Comparison of ENCODE assay signal across 25 mouse cellular contexts in genomic region chr1:171635696-171636095, GRCm38 (mm10). TPM values are rescaled to one million over a fixed set of nuclear protein-coding genes. Genes with fewer than 3 reads are reported as not detected.
DNase-seq lines count a peak whose midpoint lies in the region; ATAC-seq lines count a peak whose summit lies in the region.
"Had no signal": no experiment of that assay in that cellular context is flagged by ENCODE, and none has a peak within 500 bp of the region (broad histone marks: within the 10 kb centered on the region; RNA-seq: fewer than 3 reads in every experiment).

No protein-coding gene starts in this region.

- no peaks in the 10 kb centered on the region for H3K27me3 ChIP-seq in heart, embryonic 12.5 days (replicated peaks)
- H3K27me3 ChIP-seq in kidney, embryonic 14.5 days (ENCODE audit: control insufficient read depth, insufficient read depth, low read length) = no peaks in the 10 kb centered on the region
- H3K27me3 ChIP-seq in kidney, embryonic 16.5 days (ENCODE audit: insufficient read depth, low read length) = no peaks in the 10 kb centered on the region
- H3K27me3 ChIP-seq: CH12.LX; embryonic facial prominence, embryonic 12.5 days; forebrain, embryonic 13.5 days; forebrain, embryonic 15.5 days; Patski had no signal

- 31% methylated on average over 6 of the region's 6 CpGs for WGBS in heart, embryonic 12.5 days
- 40% methylated on average over 6 of the region's 6 CpGs for WGBS in kidney, embryonic 14.5 days
- WGBS in kidney, embryonic 16.5 days = 34% methylated on average over 6 of the region's 6 CpGs

- no peak overlapping the region for H3K4me2 ChIP-seq in heart, embryonic 12.5 days
- H3K4me2 ChIP-seq in kidney, embryonic 14.5 days (replicated peaks; ENCODE audit: low read depth, low read length) = no peak overlapping the region
- H3K4me2 ChIP-seq in kidney, embryonic 16.5 days (replicated peaks; ENCODE audit: low read depth, low read length) = no peak overlapping the region
- H3K4me2 ChIP-seq: embryonic facial prominence, embryonic 12.5 days; forebrain, embryonic 13.5 days; forebrain, embryonic 15.5 days had no signal

- no peaks in the 10 kb centered on the region for H3K36me3 ChIP-seq in heart, embryonic 12.5 days
- no peaks in the 10 kb centered on the region for H3K36me3 ChIP-seq in kidney, embryonic 14.5 days (ENCODE audit: control insufficient read depth, insufficient read depth, low read length)
- no peaks in the 10 kb centered on the region for H3K36me3 ChIP-seq in kidney, embryonic 16.5 days (ENCODE audit: insufficient read depth, low read length)
- H3K36me3 ChIP-seq: embryonic facial prominence, embryonic 10.5 days; embryonic facial prominence, embryonic 12.5 days; forebrain, embryonic 15.5 days; G1E had no signal

- H3K4me1 ChIP-seq in heart, embryonic 12.5 days (replicated peaks) = no peaks in the 10 kb centered on the region
- H3K4me1 ChIP-seq in kidney, embryonic 14.5 days (ENCODE audit: control insufficient read depth, insufficient read depth, low read length) = no peaks in the 10 kb centered on the region
- no peaks in the 10 kb centered on the region for H3K4me1 ChIP-seq in kidney, embryonic 16.5 days (ENCODE audit: insufficient read depth, low read length)
- H3K4me1 ChIP-seq: embryonic facial prominence, embryonic 10.5 days; embryonic facial prominence, embryonic 12.5 days; forebrain, embryonic 13.5 days; forebrain, embryonic 15.5 days had no signal

- ATAC-seq in heart, embryonic 12.5 days (ENCODE audit: insufficient number of reproducible peaks, low FRiP score) = no peak
- peak; percentile 76; the same call in 1 of the 2 replicates for ATAC-seq in kidney, embryonic 14.5 days (ENCODE audit: low FRiP score, low TSS enrichment)
- ATAC-seq in kidney, embryonic 16.5 days (ENCODE audit: low FRiP score, low TSS enrichment) = peak; percentile 80
- ATAC-seq: activated CD4-positive, CD25-positive, alpha-beta regulatory T cell, adult 4 months; CD4-positive, CD25-positive, alpha-beta regulatory T cell, adult 4 months; forebrain, embryonic 13.5 days; forebrain, embryonic 15.5 days; Patski had no signal

- no peaks in the 10 kb centered on the region for H3K9me3 ChIP-seq in heart, embryonic 12.5 days (replicated peaks)
- H3K9me3 ChIP-seq in kidney, embryonic 14.5 days (ENCODE audit: control insufficient read depth, low read length) = no peaks in the 10 kb centered on the region
- H3K9me3 ChIP-seq in kidney, embryonic 16.5 days (ENCODE audit: low read length) = no peaks in the 10 kb centered on the region
- H3K9me3 ChIP-seq: embryonic facial prominence, embryonic 10.5 days; embryonic facial prominence, embryonic 12.5 days; forebrain, embryonic 13.5 days; forebrain, embryonic 15.5 days had no signal

- H3K9ac ChIP-seq in heart, embryonic 12.5 days = no peak overlapping the region
- no peak overlapping the region for H3K9ac ChIP-seq in kidney, embryonic 14.5 days (ENCODE audit: low read depth, low read length)
- H3K9ac ChIP-seq in kidney, embryonic 16.5 days (replicated peaks; ENCODE audit: low read length) = no peak overlapping the region
- H3K9ac ChIP-seq: embryonic facial prominence, embryonic 12.5 days; forebrain, embryonic 13.5 days; forebrain, embryonic 15.5 days had no signal

- H3K27ac ChIP-seq in heart, embryonic 12.5 days (ENCODE audit: poor library complexity, severe bottlenecking) = no peak overlapping the region
- H3K27ac ChIP-seq in kidney, embryonic 14.5 days (ENCODE audit: low read depth, low read length) = no peak overlapping the region
- H3K27ac ChIP-seq in kidney, embryonic 16.5 days (ENCODE audit: low read length) = no peak overlapping the region
- H3K27ac ChIP-seq: embryonic facial prominence, embryonic 10.5 days; embryonic facial prominence, embryonic 12.5 days; forebrain, embryonic 13.5 days; forebrain, embryonic 15.5 days had no signal

- DNase-seq in heart, adult 11 months = peak; percentile 30
- no peak for DNase-seq in kidney, postnatal 14 days
- DNase-seq in kidney, adult 9 months = no peak
- DNase-seq: adrenal gland, adult 8-10 months; adrenal gland, postnatal 14 days; adrenal gland, postnatal 36 days; B cell, adult 2 months; cerebellum, adult 11-12 months; cerebellum, adult 2 months; cerebellum, adult 9-10 months; cerebellum, postnatal 10 days; cerebellum, postnatal 25 days had no signal

- no peak overlapping the region for H3K4me3 ChIP-seq in heart, embryonic 12.5 days
- no peak overlapping the region for H3K4me3 ChIP-seq in kidney, embryonic 14.5 days (ENCODE audit: low read length)
- H3K4me3 ChIP-seq in kidney, embryonic 16.5 days (ENCODE audit: low read length) = no peak overlapping the region
- H3K4me3 ChIP-seq: embryonic facial prominence, embryonic 10.5 days; embryonic facial prominence, embryonic 12.5 days; forebrain, embryonic 13.5 days; forebrain, embryonic 15.5 days had no signal

RNA-seq across cellular contexts. Expression of gene Slamf7, which starts 17.1 kb away (rescaled TPM):
- polyA plus RNA-seq in heart, embryonic 12.5 days (2016; fragmentation: Nextera tagmentation; extraction: Ambion mirVana) = not detected in 2 replicates
- not detected in 2 replicates for polyA plus RNA-seq in kidney, embryonic 14.5 days (2014; fragmentation: Nextera tagmentation; extraction: Ambion mirVana)
- polyA plus RNA-seq in kidney, embryonic 16.5 days (2015; fragmentation: Nextera tagmentation; extraction: Ambion mirVana) = not detected in 2 replicates
- polyA plus RNA-seq: embryonic facial prominence, embryonic 10.5 days; embryonic facial prominence, embryonic 12.5 days; forebrain, embryonic 11.5 days; forebrain, embryonic 13.5 days; forebrain, embryonic 15.5 days; G1E; Patski had no signal

RNA-seq across cellular contexts. Expression of gene Ly9, which starts 28.5 kb away (rescaled TPM):
- 0.10 TPM in 1 of 2 replicates, not detected in the other for polyA plus RNA-seq in heart, embryonic 12.5 days (2016; fragmentation: Nextera tagmentation; extraction: Ambion mirVana)
- not detected in 2 replicates for polyA plus RNA-seq in kidney, embryonic 14.5 days (2014; fragmentation: Nextera tagmentation; extraction: Ambion mirVana)
- 0.35 and 0.44 TPM in 2 replicates for polyA plus RNA-seq in kidney, embryonic 16.5 days (2015; fragmentation: Nextera tagmentation; extraction: Ambion mirVana)
- polyA plus RNA-seq: forebrain, embryonic 11.5 days; forebrain, embryonic 13.5 days; G1E; Patski had no signal

RNA-seq across cellular contexts. Expression of gene Cd48, which starts 46.1 kb away (rescaled TPM):
- 0.69 and 0.86 TPM in 2 replicates for polyA plus RNA-seq in heart, embryonic 12.5 days (2016; fragmentation: Nextera tagmentation; extraction: Ambion mirVana)
- polyA plus RNA-seq in kidney, embryonic 14.5 days (2014; fragmentation: Nextera tagmentation; extraction: Ambion mirVana) = 1.9 and 3.6 TPM in 2 replicates
- polyA plus RNA-seq in kidney, embryonic 16.5 days (2015; fragmentation: Nextera tagmentation; extraction: Ambion mirVana) = 2.3 and 2.8 TPM in 2 replicates
- polyA plus RNA-seq: forebrain, embryonic 11.5 days; G1E; Patski had no signal
